Mouse (Mus musculus): Measurements from ENCODE around the gene Gfi1. TPM values are rescaled to one million over a fixed set of nuclear protein-coding genes. Genes with fewer than 3 reads are reported as not detected.

The Gfi1 gene
- polyA plus RNA-seq, 1 experiment = 10.6 TPM

DNA sequence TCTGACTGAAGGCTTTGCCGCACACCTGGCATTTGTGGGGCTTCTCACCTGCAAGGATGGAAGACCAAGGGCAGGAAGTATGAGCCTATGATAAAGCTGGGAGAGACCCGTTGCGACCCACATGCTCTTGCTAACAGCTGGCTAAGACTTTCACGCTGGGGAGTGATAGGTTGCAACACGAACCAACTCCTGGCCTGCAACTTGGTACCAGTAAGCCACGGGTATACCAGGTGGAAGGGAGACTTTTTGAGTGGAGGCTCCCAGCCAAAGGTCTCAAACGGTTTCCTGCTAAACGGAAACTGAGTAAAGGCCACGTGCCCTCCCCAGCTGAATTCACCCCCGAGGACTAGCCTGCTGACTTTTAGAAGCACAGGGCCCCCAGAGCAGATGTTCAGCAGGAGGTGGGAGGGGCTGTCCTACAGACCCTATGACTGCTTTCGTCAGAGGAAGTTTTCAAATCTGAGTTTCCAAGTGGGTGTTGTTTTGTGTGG, 7.9 kb downstream of the Gfi1 start:
- WGBS = 14% methylated on average over 11 of the region's 11 CpGs
- H3K4me1 ChIP-seq (ENCODE audit: control insufficient read depth, insufficient read depth, insufficient read length) = peaks cover 8% of the 10 kb centered on the region
- peak; percentile 41 to 76 for DNase-seq (ENCODE audit: low read depth in 1 of 2, low spot score in 2 of 2)
- H3K27me3 ChIP-seq (ENCODE audit: control insufficient read depth, insufficient read depth, low read length) = no peaks in the 10 kb centered on the region
- no peaks in the 10 kb centered on the region for H3K36me3 ChIP-seq (ENCODE audit: control insufficient read depth, insufficient read depth, low read length)
- H3K4me3 ChIP-seq (ENCODE audit: extremely low read depth, insufficient read depth, insufficient read length) = no peak overlapping the region
- H3K27ac ChIP-seq (ENCODE audit: insufficient read depth, low read length) = peak overlapping the region; percentile 40
- TF ChIP-seq CTCF (IDR thresholded peaks at IDR 0.05; ENCODE audit: extremely low read depth, insufficient read depth, insufficient read length, insufficient replicate concordance) (no peak), POLR2A (IDR thresholded peaks at IDR 0.05; ENCODE audit: low read depth, low read length) (no peak)

DNA sequence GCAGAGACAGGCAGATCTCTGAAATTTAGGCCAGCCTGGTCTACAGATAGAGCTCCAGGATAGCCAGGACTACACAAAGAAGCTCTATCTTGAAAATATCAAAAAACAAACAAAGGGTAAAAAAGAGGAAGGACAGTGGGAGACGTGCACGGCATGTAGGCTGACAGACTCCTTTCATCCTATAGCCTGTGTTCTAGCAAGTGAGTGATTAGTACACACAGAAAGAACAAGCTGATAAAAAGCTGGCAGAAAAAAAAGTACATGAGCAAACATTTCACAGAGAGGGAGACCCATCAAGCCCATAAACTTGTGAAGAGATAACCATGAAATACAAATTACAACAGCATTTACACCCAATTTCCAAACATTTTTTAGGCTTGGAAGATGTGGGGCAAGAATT, 14.1 kb downstream of the Gfi1 start:
- no peaks in the 10 kb centered on the region for H3K4me1 ChIP-seq (ENCODE audit: control insufficient read depth, insufficient read depth, insufficient read length)
- H3K27ac ChIP-seq (ENCODE audit: insufficient read depth, low read length) = no peak overlapping the region
- WGBS = 20% methylated on average over 2 of the region's 2 CpGs
- no peak overlapping the region for H3K4me3 ChIP-seq (ENCODE audit: extremely low read depth, insufficient read depth, insufficient read length)
- TF ChIP-seq CTCF (IDR thresholded peaks at IDR 0.05; ENCODE audit: extremely low read depth, insufficient read depth, insufficient read length, insufficient replicate concordance) (no peak), POLR2A (IDR thresholded peaks at IDR 0.05; ENCODE audit: low read depth, low read length) (no peak)
- no peaks in the 10 kb centered on the region for H3K36me3 ChIP-seq (ENCODE audit: control insufficient read depth, insufficient read depth, low read length)
- no peak for DNase-seq (ENCODE audit: low read depth in 1 of 2, low spot score in 2 of 2)
- no peaks in the 10 kb centered on the region for H3K27me3 ChIP-seq (ENCODE audit: control insufficient read depth, insufficient read depth, low read length)

DNA sequence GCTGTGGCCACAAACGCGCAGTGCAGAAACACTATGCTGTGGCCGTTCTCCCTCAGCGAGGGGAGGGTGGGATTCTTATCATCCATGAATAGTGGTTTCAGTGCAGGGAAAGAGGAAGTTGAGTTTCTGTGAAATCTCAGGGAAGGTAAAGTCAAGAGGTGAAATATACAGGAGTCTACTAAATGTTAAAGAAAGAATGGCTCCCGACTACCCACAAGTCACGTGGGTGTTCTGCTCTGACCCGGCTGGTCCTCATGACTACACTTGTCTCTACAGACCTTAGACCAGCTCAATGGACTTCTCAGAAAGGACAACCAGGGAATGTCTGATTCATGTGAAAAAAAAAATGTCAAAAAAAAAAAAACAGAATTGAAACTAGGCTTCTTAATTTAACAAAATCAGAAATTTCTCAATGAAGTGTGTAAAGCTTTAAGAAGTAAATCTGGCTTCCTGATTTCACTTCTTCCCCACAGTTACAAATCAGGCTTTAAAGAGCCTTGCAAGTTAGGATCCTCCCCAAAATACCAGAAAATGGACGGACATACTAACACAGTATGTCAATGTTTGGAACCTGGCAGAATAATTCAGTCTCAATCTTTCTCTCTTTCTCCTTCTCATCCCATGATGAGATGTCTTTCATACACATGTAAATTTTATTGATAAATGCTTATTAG, 17.6 kb downstream of the Gfi1 start:
- Histone ChIP-seq H3K36me3 (ENCODE audit: control insufficient read depth, insufficient read depth, low read length) (no peaks in the 10 kb centered on the region), H3K4me1 (ENCODE audit: control insufficient read depth, insufficient read depth, insufficient read length) (no peaks in the 10 kb centered on the region; the same call in 1 of the 2 replicates), H3K4me3 (ENCODE audit: extremely low read depth, insufficient read depth, insufficient read length) (no peak overlapping the region), H3K27ac (ENCODE audit: insufficient read depth, low read length) (no peak overlapping the region), H3K27me3 (ENCODE audit: control insufficient read depth, insufficient read depth, low read length) (no peaks in the 10 kb centered on the region)
- DNase-seq (ENCODE audit: low read depth in 1 of 2, low spot score in 2 of 2) = no peak
- TF ChIP-seq CTCF (IDR thresholded peaks at IDR 0.05; ENCODE audit: extremely low read depth, insufficient read depth, insufficient read length, insufficient replicate concordance) = no peak
- no peak for TF ChIP-seq POLR2A (IDR thresholded peaks at IDR 0.05; ENCODE audit: low read depth, low read length)
- 23% methylated on average over 8 of the region's 8 CpGs for WGBS

DNA sequence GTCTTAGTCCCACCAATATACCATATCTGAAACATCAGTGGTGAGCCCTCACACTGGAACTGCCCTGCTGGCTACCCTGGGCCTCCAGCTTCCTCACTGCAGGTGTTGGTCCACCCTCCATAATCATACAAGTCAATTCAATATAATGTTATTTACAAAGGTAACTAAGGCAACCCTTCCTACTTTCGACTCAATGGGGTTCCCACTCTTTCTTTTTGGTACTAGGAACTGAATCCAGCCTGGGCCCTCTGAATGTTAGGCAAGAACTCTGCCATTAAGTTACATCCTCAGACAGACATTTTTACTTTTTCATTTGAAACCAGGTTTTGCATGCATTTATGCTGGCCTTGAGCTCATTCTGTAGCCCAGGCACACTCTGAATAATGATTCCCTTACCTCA, 19.6 kb downstream of the Gfi1 start:
- TF ChIP-seq CTCF (IDR thresholded peaks at IDR 0.05; ENCODE audit: extremely low read depth, insufficient read depth, insufficient read length, insufficient replicate concordance) = no peak
- no peak overlapping the region for H3K27ac ChIP-seq (ENCODE audit: insufficient read depth, low read length)
- WGBS = 82% methylated on average over 1 of the region's 1 CpGs
- no peak for DNase-seq (ENCODE audit: low read depth in 1 of 2, low spot score in 2 of 2)
- H3K36me3 ChIP-seq (ENCODE audit: control insufficient read depth, insufficient read depth, low read length) = no peaks in the 10 kb centered on the region
- H3K4me3 ChIP-seq (ENCODE audit: extremely low read depth, insufficient read depth, insufficient read length) = no peak overlapping the region
- no peaks in the 10 kb centered on the region; the same call in 1 of the 2 replicates for H3K4me1 ChIP-seq (ENCODE audit: control insufficient read depth, insufficient read depth, insufficient read length)
- H3K27me3 ChIP-seq (ENCODE audit: control insufficient read depth, insufficient read depth, low read length) = no peaks in the 10 kb centered on the region

DNA sequence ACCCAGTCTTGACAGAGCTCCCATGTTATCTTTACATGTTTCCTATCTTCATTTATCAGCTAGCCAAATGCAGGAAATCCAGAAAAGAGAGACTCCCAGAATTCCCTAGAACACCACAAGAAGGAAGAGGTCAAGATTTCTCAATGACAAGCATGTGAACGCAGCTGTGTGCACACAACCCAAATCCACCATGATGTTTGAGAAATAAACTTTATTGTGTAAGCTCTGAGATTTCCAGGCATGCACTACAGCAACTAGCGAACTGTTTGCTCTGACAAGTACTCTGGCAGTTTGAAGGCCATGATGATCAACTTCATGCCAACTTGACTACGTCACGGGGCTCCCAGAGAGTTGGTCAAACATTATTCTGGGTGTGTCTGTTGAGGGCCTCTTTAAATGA, 20.1 kb downstream of the Gfi1 start:
- no peak for DNase-seq (ENCODE audit: low read depth in 1 of 2, low spot score in 2 of 2)
- TF ChIP-seq CTCF (IDR thresholded peaks at IDR 0.05; ENCODE audit: extremely low read depth, insufficient read depth, insufficient read length, insufficient replicate concordance) (no peak), POLR2A (IDR thresholded peaks at IDR 0.05; ENCODE audit: low read depth, low read length) (no peak)
- WGBS = 87% methylated on average over 4 of the region's 4 CpGs

DNA sequence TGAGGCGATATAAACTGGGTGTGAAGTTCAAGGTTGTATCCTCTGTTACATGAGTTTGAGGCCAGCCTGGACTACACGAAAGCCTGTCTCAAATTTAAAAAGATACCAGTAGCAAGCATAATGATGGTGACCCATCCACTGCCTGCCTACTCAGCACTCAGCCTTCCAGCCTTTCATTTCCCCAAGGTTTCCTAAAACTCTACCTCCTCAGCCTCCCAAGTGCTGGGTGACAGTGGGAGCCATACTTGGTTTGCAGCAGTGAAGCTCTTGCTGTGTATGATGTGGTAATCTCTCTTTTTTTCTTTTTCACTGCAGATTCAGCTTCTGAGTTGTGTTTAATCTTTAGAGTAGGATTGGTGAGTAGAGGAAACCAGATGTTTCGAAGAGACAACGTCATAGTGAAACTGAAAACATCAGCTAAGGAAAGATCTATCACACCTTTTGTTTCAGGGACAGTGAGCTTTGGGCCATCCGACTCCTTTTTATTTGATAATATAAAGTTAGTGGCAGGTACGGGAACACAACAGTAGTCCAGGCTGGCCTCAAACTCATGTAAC, 22.6 kb downstream of the Gfi1 start:
- 58% methylated on average over 6 of the region's 6 CpGs for WGBS
- TF ChIP-seq CTCF (IDR thresholded peaks at IDR 0.05; ENCODE audit: extremely low read depth, insufficient read depth, insufficient read length, insufficient replicate concordance) (no peak), POLR2A (IDR thresholded peaks at IDR 0.05; ENCODE audit: low read depth, low read length) (no peak)
- Histone ChIP-seq H3K27ac (ENCODE audit: insufficient read depth, low read length) (peak overlapping the region; percentile 56; the same call in 1 of the 2 replicates), H3K4me1 (ENCODE audit: control insufficient read depth, insufficient read depth, insufficient read length) (peaks cover 3% of the 10 kb centered on the region; the same call in 1 of the 2 replicates), H3K27me3 (ENCODE audit: control insufficient read depth, insufficient read depth, low read length) (no peaks in the 10 kb centered on the region), H3K4me3 (ENCODE audit: extremely low read depth, insufficient read depth, insufficient read length) (no peak overlapping the region), H3K36me3 (ENCODE audit: control insufficient read depth, insufficient read depth, low read length) (no peaks in the 10 kb centered on the region)
- DNase-seq (ENCODE audit: low read depth in 1 of 2, low spot score in 2 of 2) = no peak

More for the DNA sequence above, 20.1 kb downstream of the Gfi1 start:
- Histone ChIP-seq H3K36me3 (ENCODE audit: control insufficient read depth, insufficient read depth, low read length) (no peaks in the 10 kb centered on the region), H3K27ac (ENCODE audit: insufficient read depth, low read length) (no peak overlapping the region), H3K4me1 (ENCODE audit: control insufficient read depth, insufficient read depth, insufficient read length) (peaks cover 3% of the 10 kb centered on the region; the same call in 1 of the 2 replicates), H3K27me3 (ENCODE audit: control insufficient read depth, insufficient read depth, low read length) (no peaks in the 10 kb centered on the region), H3K4me3 (ENCODE audit: extremely low read depth, insufficient read depth, insufficient read length) (no peak overlapping the region)

DNA sequence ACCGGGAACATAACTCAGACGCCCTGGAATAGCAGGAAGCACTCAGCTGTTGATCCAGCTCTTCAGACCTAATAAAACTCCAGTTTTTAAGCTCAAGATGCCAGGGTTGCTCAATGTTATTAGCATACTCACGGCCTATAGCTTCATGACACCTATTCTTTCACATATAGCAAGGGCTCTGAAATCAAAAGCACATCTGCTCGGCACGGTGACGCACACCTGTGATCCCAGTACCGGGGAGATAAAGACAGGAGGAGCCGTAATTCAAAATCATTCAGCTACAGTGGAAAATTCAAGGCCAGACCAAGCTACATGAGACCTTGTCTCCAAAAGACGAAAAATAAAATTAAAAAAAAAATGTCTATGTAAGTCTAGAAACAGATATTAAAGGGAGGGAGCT, 24.2 kb downstream of the Gfi1 start:
- no peaks in the 10 kb centered on the region for H3K27me3 ChIP-seq (ENCODE audit: control insufficient read depth, insufficient read depth, low read length)
- H3K36me3 ChIP-seq (ENCODE audit: control insufficient read depth, insufficient read depth, low read length) = no peaks in the 10 kb centered on the region
- H3K4me1 ChIP-seq (ENCODE audit: control insufficient read depth, insufficient read depth, insufficient read length) = peaks cover 3% of the 10 kb centered on the region; the same call in 1 of the 2 replicates
- TF ChIP-seq POLR2A (IDR thresholded peaks at IDR 0.05; ENCODE audit: low read depth, low read length) (no peak), CTCF (IDR thresholded peaks at IDR 0.05; ENCODE audit: extremely low read depth, insufficient read depth, insufficient read length, insufficient replicate concordance) (no peak)
- 92% methylated on average over 9 of the region's 9 CpGs for WGBS
- DNase-seq (ENCODE audit: low read depth in 1 of 2, low spot score in 2 of 2) = no peak
- H3K4me3 ChIP-seq (ENCODE audit: extremely low read depth, insufficient read depth, insufficient read length) = no peak overlapping the region
- no peak overlapping the region for H3K27ac ChIP-seq (ENCODE audit: insufficient read depth, low read length)
